Mouse (Mus musculus) CH12.LX (cell line): ENCODE measurements at regions not wholly inside any gene's neighbourhood (a gene's known extent, or its start where the extent isn't known, plus 50 kb on each side); places are given as distances from the start of the nearest gene placed in this dataset.

Source experiments
- DNase-seq: peaks from one replicate; pipeline ENCODE4 v3.0.0-alpha.2; 2013; ENCODE audit errors: extremely low read depth
- H3K27ac ChIP-seq: 2 replicates; pipeline ENCODE4 v1.5.1; 2012; ENCODE audit warnings: low read depth, mild to moderate bottlenecking, control low read depth, moderate library complexity; ENCODE audit not compliant: insufficient read depth
- H3K27me3 ChIP-seq: replicated peaks from 2 replicates; pipeline ENCODE3; 2012; ENCODE audit warnings: inconsistent platforms
- H3K36me3 ChIP-seq, 2 experiments: replicated peaks in 1 of 2; 2 replicates each; pipeline versions ENCODE3 to v1.6.1; 2012; ENCODE audit warnings: inconsistent platforms in 1 of 2, low read length in 1 of 2, mild to moderate bottlenecking in 1 of 2, mixed read lengths in 1 of 2, moderate library complexity in 1 of 2; ENCODE audit not compliant: control insufficient read depth in 1 of 2, insufficient read depth in 1 of 2
- H3K4me1 ChIP-seq, 2 experiments: 2 replicates each; pipeline ENCODE4 v1.6.1; 2012; ENCODE audit warnings: inconsistent platforms in 1 of 2, moderate library complexity in 1 of 2; ENCODE audit not compliant: insufficient read depth in 2 of 2, control insufficient read depth in 1 of 2
- H3K4me2 ChIP-seq: 2 replicates; pipeline ENCODE4 v1.6.1; 2012; ENCODE audit warnings: low read depth, mild to moderate bottlenecking, control low read depth; ENCODE audit not compliant: poor library complexity, insufficient read depth, severe bottlenecking
- H3K4me3 ChIP-seq, 3 experiments: fragments of 150-350 bp in 1 of 3; sonication (generic) in 1 of 3; replicated peaks in 1 of 3; 2 replicates each; pipeline versions ENCODE3 to v1.5.1; 2011 to 2012; ENCODE audit warnings: low read depth in 2 of 3, low read length in 2 of 3, mild to moderate bottlenecking in 2 of 3, moderate library complexity in 2 of 3, control low read depth in 1 of 3, improper control_type of control experiment in 1 of 3, inconsistent platforms in 1 of 3, mixed read lengths in 1 of 3; ENCODE audit not compliant: poor library complexity in 1 of 3
- H3K79me2 ChIP-seq: replicated peaks from 2 replicates; pipeline ENCODE4 v1.6.1; 2012; ENCODE audit warnings: mild to moderate bottlenecking, moderate library complexity; ENCODE audit not compliant: control insufficient read depth, poor library complexity, insufficient read depth, severe bottlenecking; ENCODE audit errors: extremely low read depth
- H3K9ac ChIP-seq: 2 replicates; pipeline ENCODE4 v1.6.1; 2012; ENCODE audit warnings: low read depth, mild to moderate bottlenecking, control low read depth, moderate library complexity; ENCODE audit not compliant: insufficient read depth
- H3K9me3 ChIP-seq: replicated peaks from 2 replicates; pipeline ENCODE3; 2012; ENCODE audit warnings: low read length, inconsistent platforms, mixed read lengths
- CHD1 ChIP-seq: IDR thresholded peaks from 2 replicates; pipeline ENCODE4 v1.6.1; 2012; ENCODE audit warnings: low read depth, low read length, improper control_type of control experiment, inconsistent platforms
- CHD2 ChIP-seq: IDR thresholded peaks from 2 replicates; pipeline ENCODE4 v1.6.1; 2011; ENCODE audit warnings: low read length, improper control_type of control experiment
- EP300 ChIP-seq: IDR thresholded peaks from 2 replicates; pipeline ENCODE4 v1.6.1; 2011; ENCODE audit warnings: low read length, improper control_type of control experiment
- ETS1 ChIP-seq: conservative IDR thresholded peaks from 2 replicates; pipeline ENCODE4 v1.6.1; 2012; ENCODE audit warnings: low read depth, mild to moderate bottlenecking, inconsistent platforms, low read length, improper control_type of control experiment, moderate library complexity
- JUN ChIP-seq: IDR thresholded peaks from 2 replicates; pipeline ENCODE4 v1.6.1; 2011; ENCODE audit warnings: low read depth, mild to moderate bottlenecking, low read length, improper control_type of control experiment, moderate library complexity; ENCODE audit not compliant: insufficient read depth
- MAFK ChIP-seq: IDR thresholded peaks from 2 replicates; pipeline ENCODE4 v1.6.1; 2011; ENCODE audit warnings: low read length, improper control_type of control experiment; ENCODE audit not compliant: insufficient replicate concordance
- MAX ChIP-seq: IDR thresholded peaks from 2 replicates; pipeline ENCODE4 v1.6.1; 2011; ENCODE audit warnings: low read length, improper control_type of control experiment
- MEF2A ChIP-seq: IDR thresholded peaks from 2 replicates; pipeline ENCODE4 v1.6.1; 2014; ENCODE audit warnings: low read depth, mild to moderate bottlenecking, inconsistent platforms, low read length, improper control_type of control experiment, borderline replicate concordance
- MYC ChIP-seq: IDR thresholded peaks from 2 replicates; pipeline ENCODE4 v1.6.1; 2011; ENCODE audit warnings: low read depth, mild to moderate bottlenecking, improper control_type of control experiment, low read length
- NELFE ChIP-seq: IDR thresholded peaks from 2 replicates; pipeline ENCODE4 v1.6.1; 2011; ENCODE audit warnings: low read depth, low read length, improper control_type of control experiment
- POLR2A ChIP-seq: IDR thresholded peaks from 2 replicates; pipeline ENCODE4 v1.6.1; 2011; ENCODE audit warnings: low read depth, mild to moderate bottlenecking, improper control_type of control experiment, low read length
- POLR2AphosphoS2 ChIP-seq: IDR thresholded peaks from 2 replicates; pipeline ENCODE4 v1.6.1; 2011; ENCODE audit warnings: low read depth, low read length, improper control_type of control experiment
- TCF12 ChIP-seq: IDR thresholded peaks from 2 replicates; pipeline ENCODE4 v1.6.1; 2014; ENCODE audit warnings: low read depth, mild to moderate bottlenecking, inconsistent platforms, low read length, improper control_type of control experiment
- UBTF ChIP-seq: IDR thresholded peaks from 2 replicates; pipeline ENCODE4 v1.6.1; 2012; ENCODE audit warnings: low read depth, mild to moderate bottlenecking, inconsistent platforms, low read length, improper control_type of control experiment, moderate library complexity
- USF1 ChIP-seq: IDR thresholded peaks from 2 replicates; pipeline ENCODE4 v1.6.1; 2014; ENCODE audit warnings: low read depth, mild to moderate bottlenecking, inconsistent platforms, low read length, improper control_type of control experiment
- USF2 ChIP-seq: conservative IDR thresholded peaks from 2 replicates; pipeline ENCODE4 v1.6.1; 2011; ENCODE audit warnings: low read depth, low read length, improper control_type of control experiment
- ZMIZ1 ChIP-seq: IDR thresholded peaks from 2 replicates; pipeline ENCODE4 v1.6.1; 2012; ENCODE audit warnings: low read depth, mild to moderate bottlenecking, inconsistent platforms, low read length, improper control_type of control experiment
- dilution Hi-C: fragments of 300-500 bp; cut with MboI; formaldehyde crosslinking; loops from 2 replicates; pipeline ENCODE4 v1.14.3; 2020; ENCODE audit warnings: low sequenced_read_pairs; ENCODE audit not compliant: extremely low pct_unique_long_range_greater_than_20kb, extremely low pct_ligation_motif_present
- in situ Hi-C: fragments of 300-500 bp; cut with MboI; formaldehyde crosslinking; loops from 3 replicates; pipeline ENCODE4 v1.14.3; 2019; ENCODE audit warnings: low sequenced_read_pairs, low pct_ligation_motif_present, low pct_unique_long_range_greater_than_20kb, mixed read lengths

DNA sequence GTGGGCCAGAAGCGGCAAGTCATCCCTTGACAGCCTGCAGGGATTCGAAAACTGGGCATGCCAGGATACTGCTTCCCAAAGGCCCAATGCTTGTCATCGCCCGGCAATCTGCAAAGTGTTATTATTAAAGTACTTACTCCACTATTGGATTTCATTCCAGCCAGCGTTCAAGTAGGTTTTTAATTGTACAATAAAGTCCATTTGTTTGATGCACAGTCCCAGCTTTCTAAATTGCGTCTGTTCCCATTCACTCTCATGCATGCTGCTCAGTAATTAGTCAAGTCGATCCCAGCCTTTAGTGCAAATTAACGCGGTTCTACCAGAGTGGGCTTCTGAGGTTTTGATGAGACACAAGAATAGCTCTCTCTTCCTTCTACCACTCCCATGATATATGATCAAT lies 131.9 kb upstream of the Kirrel3 start:
- Histone ChIP-seq H3K27ac (no peak overlapping the region), H3K27me3 (no peaks in the 10 kb centered on the region), H3K4me2 (no peak overlapping the region), H3K36me3 (no peaks in the 10 kb centered on the region), H3K4me1 (no peaks in the 10 kb centered on the region), H3K79me2 (no peaks in the 10 kb centered on the region), H3K9ac (no peak overlapping the region), H3K9me3 (no peaks in the 10 kb centered on the region), H3K4me3 (no peak overlapping the region)
- in situ Hi-C loops (no loop called here), dilution Hi-C loops (no loop called here)
- TF ChIP-seq MEF2A (no peak), ZMIZ1 (no peak), TCF12 (no peak), POLR2AphosphoS2 (no peak), POLR2A (no peak), EP300 (no peak), UBTF (no peak)
- DNase-seq = no peak

DNA sequence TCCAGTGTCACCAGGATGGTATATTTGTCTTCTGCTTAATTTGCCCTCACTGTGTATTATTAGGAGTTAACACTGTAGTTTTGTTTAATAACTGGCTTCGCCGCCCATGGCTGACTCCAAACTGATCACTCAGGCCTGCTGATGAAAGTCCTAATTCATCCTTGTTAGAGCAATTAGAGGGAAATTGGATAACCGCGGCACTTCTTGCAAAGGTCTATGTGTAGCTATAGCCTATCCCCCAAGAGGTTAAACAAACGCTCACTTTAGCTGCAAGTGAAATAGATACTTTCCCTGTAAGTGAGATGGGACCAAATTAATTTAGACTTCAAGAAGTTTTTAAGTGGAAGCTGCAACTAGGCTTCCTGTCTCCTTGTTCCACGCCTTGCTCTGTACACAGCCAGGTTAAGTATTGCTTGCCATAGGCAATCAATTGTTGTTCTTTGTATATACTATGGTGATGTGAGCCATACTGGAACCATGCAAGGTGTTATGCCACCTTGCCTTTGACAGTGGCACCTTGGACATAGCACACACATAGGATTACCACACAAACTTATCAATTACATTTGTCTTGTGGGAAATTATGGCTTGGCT lies 130.9 kb upstream of the Kirrel3 start:
- no peaks in the 10 kb centered on the region for H3K9me3 ChIP-seq
- no peak overlapping the region for H3K27ac ChIP-seq
- DNase-seq = no peak
- in situ Hi-C loops (no loop called here), dilution Hi-C loops (no loop called here)
- H3K27me3 ChIP-seq = no peaks in the 10 kb centered on the region
- H3K9ac ChIP-seq = no peak overlapping the region
- H3K4me3 ChIP-seq = no peak overlapping the region
- no peak for TF ChIP-seq MYC
- no peak for TF ChIP-seq USF2
- no peak for TF ChIP-seq CHD1
- TF ChIP-seq MAX = no peak
- no peak for TF ChIP-seq MEF2A
- no peak for TF ChIP-seq ETS1
- no peak for TF ChIP-seq NELFE
- no peak for TF ChIP-seq CHD2
- TF ChIP-seq TCF12 = no peak
- no peak for TF ChIP-seq UBTF
- no peak for TF ChIP-seq USF1
- TF ChIP-seq JUN = no peak
- no peak for TF ChIP-seq MAFK
- H3K79me2 ChIP-seq = no peaks in the 10 kb centered on the region
- H3K4me2 ChIP-seq = no peak overlapping the region
- no peaks in the 10 kb centered on the region for H3K36me3 ChIP-seq
- H3K4me1 ChIP-seq = no peaks in the 10 kb centered on the region
